In genomic region chr15:101160128-101160527, GRCm38 (mm10) we compare ENCODE assay signal across 1 mouse cellular context.
TF ChIP-seq lines count a peak whose summit lies in the region.

No protein-coding gene starts in this region.

TF ChIP-seq in MEL, 35 proteins besides CTCF, POLR2A, EP300 and RAD21 (continued from another document):
- TF ChIP-seq SMC3 (IDR thresholded peaks at IDR 0.05; ENCODE audit: low read depth, low read length) (no peak), MYC (IDR thresholded peaks at IDR 0.05; ENCODE audit: low read depth, low read length) (no peak), ELF1 (IDR thresholded peaks at IDR 0.05; ENCODE audit: low read depth, low read length) (0 out of 2 replicates have a peak, but pooled peaks have one; percentile 36), MAZ (IDR thresholded peaks at IDR 0.05; ENCODE audit: low read depth, low read length) (peak; percentile 90), POLR2AphosphoS2 (IDR thresholded peaks at IDR 0.05; ENCODE audit: low read length) (no peak), USF2 (IDR thresholded peaks at IDR 0.05; ENCODE audit: borderline replicate concordance in 1 of 2, insufficient read depth in 1 of 2, low read depth in 1 of 2, low read length in 2 of 2) (no peak), ZMIZ1 (IDR thresholded peaks at IDR 0.05; ENCODE audit: low read depth, low read length) (0 out of 2 replicates have a peak, but pooled peaks have one; percentile 11), CHD2 (IDR thresholded peaks at IDR 0.05; ENCODE audit: low read length) (peak; percentile 46), ZNF384 (IDR thresholded peaks at IDR 0.05; ENCODE audit: low read depth, low read length) (no peak)
